Mouse (Mus musculus) left cerebral cortex, postnatal 10 days (tissue): ENCODE measurements at regions not wholly inside any gene's neighbourhood (a gene's known extent, or its start where the extent isn't known, plus 50 kb on each side); places are given as distances from the start of the nearest gene placed in this dataset.

Source experiments
- DNase-seq, 2 experiments: peaks; one replicate each; pipeline ENCODE4 v3.0.0; 2021 to 2022; ENCODE audit warnings: low spot score in 2 of 2, mixed read lengths in 1 of 2; ENCODE audit errors: extremely low spot score in 1 of 2
- intact Hi-C: fragments of 180-260 bp; cut with DNase I; formaldehyde crosslinking; loops from one replicate; pipeline ENCODE4 v1.15.1; 2025

DNA sequence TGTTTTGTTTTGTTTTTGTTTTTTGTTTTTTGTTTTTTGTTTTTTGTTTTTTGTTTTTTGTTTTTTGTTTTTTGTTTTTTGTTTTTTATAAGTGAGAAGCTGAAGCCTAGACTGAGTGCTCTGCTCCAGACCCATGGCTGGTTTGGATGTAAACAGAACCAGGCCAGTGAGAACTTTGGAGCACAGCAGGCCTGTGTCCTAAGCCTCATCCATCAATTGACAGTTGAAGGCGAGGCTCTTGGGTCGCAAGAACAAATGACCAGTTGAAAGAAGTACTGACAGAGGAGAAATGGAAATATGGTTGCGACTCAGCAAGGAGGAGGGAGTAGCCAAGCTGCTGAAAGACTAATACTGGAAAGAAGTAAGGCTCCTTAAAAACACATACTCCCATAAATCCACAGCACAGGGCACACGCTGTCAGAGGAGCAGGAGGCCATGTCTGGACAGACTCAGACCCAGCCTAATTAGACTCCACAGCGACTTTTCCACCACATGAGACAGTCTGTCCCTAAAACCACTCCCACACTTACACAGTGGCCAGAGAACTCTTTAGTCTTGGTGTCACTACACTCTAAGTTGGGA is 240.6 kb upstream of the Akirin2 start:
- no peak for DNase-seq
- intact Hi-C loops: no loop called here

- intact Hi-C loops: no loop called here
- no peak for DNase-seq
Observed at GRCm38 (mm10) chr4:34315848-34316247, 234.9 kb upstream of the Akirin2 start.

DNA sequence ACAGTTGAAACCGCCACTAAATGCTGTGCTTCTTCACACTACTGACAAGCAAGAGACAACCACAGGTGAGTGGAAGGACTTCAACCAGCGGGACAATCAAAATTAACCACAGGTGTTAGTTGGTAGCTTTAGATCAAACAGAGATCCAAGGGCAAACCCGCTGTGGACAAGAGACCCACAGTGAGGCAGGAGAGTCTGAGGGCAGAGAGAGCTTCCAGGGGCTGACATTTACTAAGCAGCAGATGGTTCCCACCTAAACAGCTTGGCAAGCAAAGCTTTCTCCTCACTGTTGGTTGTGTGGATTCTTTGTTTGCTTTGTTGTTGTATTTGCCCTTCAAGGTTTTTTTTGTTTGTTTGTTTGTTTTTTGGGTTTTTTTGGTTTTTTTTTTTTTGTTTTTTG is 227.9 kb upstream of the Akirin2 start:
- no peak for DNase-seq
- intact Hi-C loops: no loop called here

GRCm38 (mm10) chr4:34328151-34328785 is 222.5 kb upstream of the Akirin2 start:
- intact Hi-C loops: no loop called here
- no peak for DNase-seq

DNA sequence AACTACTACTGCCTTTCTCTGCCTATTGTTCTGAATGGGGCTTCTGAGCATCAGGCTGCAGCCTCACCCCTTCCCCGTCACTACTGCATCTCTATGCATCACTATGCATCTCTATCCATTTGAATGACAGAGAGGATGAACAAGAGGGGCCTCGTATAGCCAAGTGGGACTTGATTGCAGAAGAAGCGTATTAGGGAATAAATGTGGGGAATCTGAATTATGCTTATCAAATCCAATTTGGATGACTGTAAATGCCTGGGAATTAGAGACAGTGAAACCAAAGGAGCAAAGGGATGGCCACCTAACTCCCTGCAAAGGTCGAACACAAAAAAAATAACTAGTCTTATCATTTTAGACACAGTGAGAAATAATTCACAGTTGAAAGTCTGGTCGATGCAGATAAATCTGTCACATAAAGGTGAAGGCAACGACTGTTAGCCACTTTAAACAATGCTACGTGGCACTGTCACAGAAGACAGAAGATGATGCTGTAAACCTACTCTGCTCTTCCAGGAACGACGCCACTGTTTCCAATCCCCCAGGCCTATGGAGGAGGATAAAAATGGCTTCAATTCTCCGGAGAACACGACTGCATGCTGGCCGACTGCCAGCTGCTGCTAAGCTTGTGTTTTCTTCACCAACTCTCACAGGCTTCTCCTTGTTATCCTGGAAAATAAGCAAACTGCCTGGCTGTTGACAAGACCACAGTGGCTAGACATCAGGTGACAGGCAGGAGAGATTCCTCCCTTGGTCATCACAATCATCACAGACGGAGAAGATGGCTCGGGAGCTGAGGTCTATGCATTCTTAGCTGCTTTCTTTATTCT is 213.6 kb upstream of the Akirin2 start:
- peak; percentile 45 to 60 for DNase-seq
- intact Hi-C loops: no loop called here

GRCm38 (mm10) chr4:34337852-34338251 is 212.9 kb upstream of the Akirin2 start:
- no peak for DNase-seq
- intact Hi-C loops: no loop called here

- intact Hi-C loops: no loop called here
- no peak for DNase-seq
Observed at GRCm38 (mm10) chr4:34340057-34340456, 210.7 kb upstream of the Akirin2 start.

- DNase-seq: peak in 1 of 2 experiments; percentile 14
Observed at GRCm38 (mm10) chr4:34371281-34372032, 179.3 kb upstream of the Akirin2 start.

DNA sequence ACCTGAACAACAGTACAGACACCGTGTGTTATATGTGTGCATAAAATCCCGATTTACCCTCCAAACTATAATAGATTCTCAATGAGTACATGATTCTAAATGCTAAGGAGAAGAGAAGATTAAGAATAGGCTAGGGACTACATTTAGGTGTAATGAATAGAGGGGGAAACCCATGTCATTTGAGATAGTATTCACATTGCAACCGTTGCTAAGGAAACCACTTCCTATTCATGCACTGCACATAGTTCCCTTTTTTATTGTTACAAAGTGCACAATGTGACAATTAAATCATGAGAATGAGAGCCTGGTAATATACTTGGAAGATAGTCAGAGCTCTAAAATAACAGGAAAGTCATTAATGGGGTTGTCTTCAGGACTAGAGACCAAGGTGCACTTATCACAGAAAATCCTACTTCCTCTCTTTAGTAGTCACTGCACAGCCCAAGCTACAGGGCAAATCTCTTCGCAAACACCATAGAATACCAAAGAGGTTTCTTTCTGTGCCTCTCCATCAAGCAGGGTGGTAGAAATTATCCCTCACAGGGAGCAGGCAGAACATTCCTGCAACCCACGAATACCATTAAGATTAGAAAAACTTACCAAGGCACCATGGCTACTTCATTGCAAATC is 164.3 kb upstream of the Akirin2 start:
- intact Hi-C loops: no loop called here
- no peak for DNase-seq

More at GRCm38 (mm10) chr4:34371281-34372032, 179.3 kb upstream of the Akirin2 start:
- intact Hi-C loops: loop anchor here (5.0 to 10.0 kb wide), 2 partner anchors 447 to 974 kb away; partner anchors contain the start of gene Cnr1

DNA sequence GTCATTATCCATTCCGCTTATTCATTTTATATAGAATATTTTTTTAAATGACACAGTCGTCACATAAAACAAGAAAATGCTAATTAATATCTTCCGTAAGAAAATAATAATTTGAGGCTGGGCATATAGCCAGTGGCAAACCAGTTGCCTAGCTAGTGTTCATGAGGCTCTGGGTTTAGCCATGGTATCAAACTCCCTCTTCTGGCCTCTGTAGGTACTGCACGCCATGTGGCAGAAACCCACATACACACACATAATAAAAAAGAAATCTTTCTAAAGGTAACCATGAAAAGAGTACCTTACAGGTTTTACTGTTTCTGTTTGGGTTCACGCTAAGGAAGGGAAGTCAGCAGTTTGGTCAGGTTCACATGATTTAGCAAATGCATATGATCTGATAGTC is 159.2 kb upstream of the Akirin2 start:
- DNase-seq: no peak
- intact Hi-C loops: no loop called here

- intact Hi-C loops: no loop called here
Observed at GRCm38 (mm10) chr4:34403061-34403460, 147.7 kb upstream of the Akirin2 start.

DNA sequence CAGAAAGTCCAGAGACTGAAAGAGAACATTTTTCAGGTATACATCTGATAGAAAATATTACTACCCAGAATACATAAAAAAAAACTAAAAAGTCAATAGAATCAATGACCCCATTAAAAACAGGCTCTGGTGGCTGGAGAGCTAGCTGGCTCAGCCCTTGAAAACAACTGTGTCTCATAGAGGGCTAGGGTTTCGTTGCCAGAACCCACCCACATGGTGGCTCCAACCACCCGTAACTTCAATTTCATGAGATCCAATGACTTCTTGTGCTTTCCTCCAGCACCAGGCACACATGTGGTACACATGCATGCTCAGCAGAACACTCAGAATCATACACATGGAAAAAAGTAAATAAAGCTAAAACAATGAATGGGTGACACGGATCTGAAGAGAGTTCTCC is 143.6 kb upstream of the Akirin2 start:
- intact Hi-C loops: no loop called here
- no peak for DNase-seq

More at GRCm38 (mm10) chr4:34403061-34403460, 147.7 kb upstream of the Akirin2 start:
- peak in 1 of 2 experiments; percentile 23 for DNase-seq

GRCm38 (mm10) chr4:34420970-34421369 is 129.8 kb upstream of the Akirin2 start:
- intact Hi-C loops: no loop called here

DNA sequence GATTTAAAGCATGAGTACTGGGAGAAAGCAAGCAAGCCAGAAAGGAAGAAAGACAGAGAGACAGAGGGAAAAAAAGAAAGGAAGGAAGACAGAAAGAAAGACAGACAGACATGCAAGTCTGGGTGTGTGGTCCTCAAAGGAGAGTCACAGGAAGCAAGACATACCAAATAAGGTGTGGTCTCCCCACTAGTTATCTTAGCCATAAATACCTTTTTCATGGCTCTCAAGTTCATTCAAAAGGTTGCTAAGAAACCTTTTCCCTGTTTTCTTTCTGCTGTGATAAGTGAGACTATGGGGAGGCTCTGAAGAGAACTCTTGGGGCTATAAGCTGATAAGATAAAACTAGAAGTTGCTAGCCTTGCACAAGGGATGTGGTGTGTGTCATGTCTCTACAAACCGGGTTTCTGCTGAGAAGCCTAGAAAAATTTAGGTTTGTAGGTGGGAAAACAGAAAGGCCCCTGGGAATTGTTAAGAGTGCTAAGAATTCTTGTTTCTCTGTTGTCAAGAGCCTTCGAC is 126.5 kb upstream of the Akirin2 start:
- DNase-seq: no peak
- intact Hi-C loops: no loop called here

More at GRCm38 (mm10) chr4:34420970-34421369, 129.8 kb upstream of the Akirin2 start:
- no peak for DNase-seq

DNA sequence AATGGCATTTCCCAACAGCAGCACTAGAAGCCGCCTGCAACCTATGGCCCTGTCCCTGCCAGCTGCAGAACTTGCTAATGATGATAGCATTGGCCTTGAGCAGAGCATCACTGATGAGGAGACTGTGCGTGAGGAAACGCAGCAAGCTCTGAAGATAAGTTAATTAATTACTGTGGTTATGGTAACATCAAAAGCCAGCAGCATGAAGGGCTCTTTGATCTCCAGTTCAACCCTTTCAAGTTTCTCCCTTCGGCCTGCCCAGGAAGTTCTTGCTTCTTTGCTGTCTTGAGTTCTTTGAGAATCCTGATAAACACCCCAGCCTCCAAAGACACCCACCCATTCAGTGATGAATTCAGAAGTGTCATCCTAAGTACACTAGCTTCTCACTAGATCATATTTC is 121.7 kb upstream of the Akirin2 start:
- intact Hi-C loops: no loop called here
- DNase-seq: no peak

DNA sequence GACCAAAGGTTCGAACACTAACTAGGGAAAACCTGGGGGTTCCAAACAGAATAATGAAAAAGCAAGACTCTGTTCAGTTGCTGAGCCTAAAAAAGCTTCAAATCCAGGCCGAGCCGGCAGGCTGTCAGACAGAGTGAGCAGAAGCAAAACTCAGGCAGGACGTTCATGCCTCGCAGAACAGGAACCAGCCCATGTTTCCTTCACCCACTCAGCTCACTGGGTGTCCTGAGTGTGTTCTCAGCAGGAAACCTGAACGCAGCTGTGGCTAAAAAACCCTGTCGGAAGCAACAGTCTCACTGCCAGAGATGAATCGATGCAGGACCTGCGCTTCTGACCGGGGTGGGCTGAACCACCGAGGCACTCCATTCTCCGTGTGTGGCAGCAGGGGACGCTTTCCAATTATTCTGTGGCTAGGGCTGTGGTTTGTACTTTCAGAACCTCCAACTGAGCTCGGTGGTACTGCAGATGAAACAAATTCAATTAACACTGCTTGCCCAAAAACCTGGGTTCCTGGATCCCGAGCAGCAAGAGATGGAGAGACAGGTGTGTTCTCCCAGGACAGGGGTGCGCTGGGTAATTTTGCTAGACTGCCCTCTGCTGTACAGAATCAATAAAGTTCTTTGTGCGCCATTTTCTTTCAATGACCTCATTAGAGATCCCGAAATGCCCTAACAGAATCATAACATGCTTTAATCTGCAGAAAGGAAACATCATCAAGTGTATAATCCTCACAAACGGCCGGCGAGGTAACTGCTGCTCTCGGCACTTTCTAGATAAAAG is 121.1 kb upstream of the Akirin2 start:
- intact Hi-C loops: no loop called here
- DNase-seq: peak; percentile 16 to 34

DNA sequence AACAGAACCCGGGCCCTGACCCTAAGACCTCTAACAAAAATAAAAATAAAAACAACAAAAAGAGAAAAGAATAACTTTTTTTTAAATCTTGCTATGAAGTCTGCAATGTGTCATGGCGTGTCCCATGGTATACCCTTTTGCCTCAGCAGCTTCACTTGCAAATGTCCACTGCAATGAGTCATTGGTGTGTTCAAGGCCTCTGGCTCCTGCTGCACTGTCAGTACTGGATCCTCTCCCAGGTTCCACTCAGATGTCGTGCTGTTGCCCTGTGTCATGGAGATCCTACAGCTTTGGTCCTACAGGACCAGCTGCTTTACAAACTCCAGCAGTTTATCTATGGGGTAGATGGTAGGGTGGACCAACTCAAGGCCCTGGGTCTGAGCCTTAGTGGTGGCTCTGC is 113.4 kb upstream of the Akirin2 start:
- no peak for DNase-seq
- intact Hi-C loops: no loop called here

DNA sequence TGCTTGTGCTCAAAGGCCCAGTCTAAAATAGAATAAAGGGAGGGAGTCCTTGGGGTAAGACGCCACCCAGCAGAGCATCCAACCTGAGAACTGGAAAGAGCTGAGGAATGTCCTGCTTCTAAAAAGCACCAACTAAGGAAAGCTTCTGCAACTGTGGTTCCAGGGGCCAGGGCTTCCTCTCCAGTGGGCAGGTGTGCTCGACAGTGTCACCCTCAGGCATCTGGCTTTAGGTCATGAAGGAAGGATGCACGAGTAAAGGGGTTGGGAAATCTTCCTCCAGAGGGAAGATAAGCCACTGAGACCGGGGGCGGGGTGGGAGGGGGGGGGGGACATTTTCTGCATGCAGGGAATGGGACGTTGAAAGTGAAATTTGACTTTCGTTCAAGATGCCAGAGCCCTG is 101.2 kb upstream of the Akirin2 start:
- DNase-seq: no peak
- intact Hi-C loops: no loop called here
